Mouse (Mus musculus) olfactory bulb, adult 2 months (tissue): ENCODE data around the gene Auts2.

Source experiments
- CTCF ChIP-seq: fragments of 200-500 bp; IDR thresholded peaks from 2 replicates; pipeline ENCODE4 v1.5.1; 2012; ENCODE audit warnings: low read depth, mild to moderate bottlenecking, low read length, moderate library complexity; ENCODE audit not compliant: insufficient read depth
- POLR2A ChIP-seq: fragments of 200-500 bp; IDR thresholded peaks from 2 replicates; pipeline ENCODE4 v1.6.1; 2012; ENCODE audit warnings: mild to moderate bottlenecking, low read depth, low read length, moderate library complexity; ENCODE audit not compliant: insufficient read depth

DNA sequence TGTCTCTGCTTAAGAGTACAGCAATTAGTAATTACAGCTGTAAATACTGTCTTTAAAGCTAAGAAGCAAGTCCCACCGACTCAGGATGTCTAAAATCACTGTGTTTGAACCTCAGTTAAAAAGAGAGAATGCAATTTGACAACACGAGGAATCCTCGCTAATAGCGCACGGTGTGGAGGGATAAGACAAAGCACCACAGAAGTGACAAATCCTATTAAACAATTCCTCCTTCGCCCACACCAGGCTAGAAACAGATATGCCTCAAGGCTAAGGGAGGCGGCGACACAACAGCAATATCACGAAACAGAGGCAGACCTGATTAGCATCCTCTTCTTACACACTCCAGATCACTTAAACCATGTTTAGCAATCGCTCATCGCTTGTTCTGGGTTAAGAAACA, 339.3 kb downstream of the Auts2 start:
- TF ChIP-seq CTCF (no peak), POLR2A (no peak)
